Mouse (Mus musculus) retina, postnatal 7 days (tissue): Measurements from ENCODE around the gene Hoxa5.

Experiments
- DNase-seq: peaks from one replicate; pipeline ENCODE4 v3.0.0-alpha.2; 2012; ENCODE audit warnings: low read depth, low spot score

Gene Hoxa5

GRCm38 (mm10) chr6:52204050-52204752 lies at the start of gene Hoxa5:
Gene Hoxa5 (minus strand): TSS chr6:52204587.
- DNase-seq, result no peak

- DNase-seq, result no peak
Measured at GRCm38 (mm10) chr6:52253511-52254500, 49.4 kb upstream of the Hoxa5 start.

- no peak for DNase-seq
Measured at GRCm38 (mm10) chr6:52252775-52253376, 48.5 kb upstream of the Hoxa5 start.

GRCm38 (mm10) chr6:52252016-52252774 lies 47.8 kb upstream of the Hoxa5 start:
- no peak for DNase-seq

- no peak for DNase-seq
Measured at GRCm38 (mm10) chr6:52251177-52251879, 46.9 kb upstream of the Hoxa5 start.

GRCm38 (mm10) chr6:52249826-52250225 lies 45.4 kb upstream of the Hoxa5 start:
- no peak for DNase-seq

GRCm38 (mm10) chr6:52249415-52249738 lies 45.0 kb upstream of the Hoxa5 start:
- no peak for DNase-seq

- DNase-seq, result no peak
Measured at GRCm38 (mm10) chr6:52248638-52249414, 44.4 kb upstream of the Hoxa5 start.

- DNase-seq, result no peak
Measured at GRCm38 (mm10) chr6:52247766-52248637, 43.6 kb upstream of the Hoxa5 start.

- no peak for DNase-seq
Measured at GRCm38 (mm10) chr6:52246916-52247315, 42.5 kb upstream of the Hoxa5 start.

GRCm38 (mm10) chr6:52246403-52246803 lies 42.0 kb upstream of the Hoxa5 start:
- DNase-seq, result no peak

GRCm38 (mm10) chr6:52245757-52246142 lies 41.4 kb upstream of the Hoxa5 start, which contains the start of gene Hoxa11:
Gene Hoxa11 (minus strand): TSS chr6:52245810.
- no peak for DNase-seq

GRCm38 (mm10) chr6:52245040-52245756 lies 40.8 kb upstream of the Hoxa5 start:
- DNase-seq, result no peak

GRCm38 (mm10) chr6:52244471-52245039 lies 40.2 kb upstream of the Hoxa5 start:
- DNase-seq, result no peak

GRCm38 (mm10) chr6:52243681-52244121 lies 39.3 kb upstream of the Hoxa5 start:
- no peak for DNase-seq

- DNase-seq, result no peak
Measured at GRCm38 (mm10) chr6:52242801-52243332, 38.5 kb upstream of the Hoxa5 start.

- no peak for DNase-seq
Measured at GRCm38 (mm10) chr6:52241001-52241621, 36.7 kb upstream of the Hoxa5 start.
